Mouse (Mus musculus) hindbrain, embryonic 15.5 days (tissue): Measurements from ENCODE around the gene Acsm2. TPM values are rescaled to one million over a fixed set of nuclear protein-coding genes. Genes with fewer than 3 reads are reported as not detected.
"Not testable (repeated sequence)": the region's sequence is repeated elsewhere in the genome, so short reads cannot be mapped to it uniquely, and the experiment has no call there.

Experiments used
- ATAC-seq: fragments of 200-750 bp; cut with Nextera tagmentation; 2 replicates; pipeline ENCODE4 v1.8.0; 2017; ENCODE audit warnings: low read depth, moderate number of reproducible peaks, moderate TSS enrichment; ENCODE audit not compliant: low FRiP score
- H3K27ac ChIP-seq: fragments of 300-500 bp; sonication (generic); replicated peaks from 2 replicates; pipeline ENCODE4 v1.5.1; 2015; ENCODE audit warnings: mild to moderate bottlenecking, inconsistent platforms
- H3K27me3 ChIP-seq: fragments of 300-500 bp; sonication (generic); 2 replicates; pipeline ENCODE4 v1.6.1; 2015; ENCODE audit warnings: control low read depth, inconsistent platforms
- H3K36me3 ChIP-seq: fragments of 300-500 bp; sonication (generic); 2 replicates; pipeline ENCODE4 v1.6.1; 2015; ENCODE audit warnings: control low read depth, inconsistent platforms
- H3K4me1 ChIP-seq: fragments of 300-500 bp; sonication (generic); replicated peaks from 2 replicates; pipeline ENCODE4 v1.6.1; 2015; ENCODE audit warnings: control low read depth, inconsistent platforms
- H3K4me2 ChIP-seq: fragments of 300-500 bp; sonication (generic); 2 replicates; pipeline ENCODE4 v1.6.1; 2015; ENCODE audit warnings: moderate library complexity, mild to moderate bottlenecking, inconsistent platforms
- H3K4me3 ChIP-seq: fragments of 300-500 bp; sonication (generic); 2 replicates; pipeline ENCODE4 v1.5.1; 2015; ENCODE audit warnings: mild to moderate bottlenecking, inconsistent platforms
- H3K9ac ChIP-seq: fragments of 300-500 bp; sonication (generic); 2 replicates; pipeline ENCODE4 v1.6.1; 2015; ENCODE audit warnings: inconsistent platforms
- H3K9me3 ChIP-seq: fragments of 300-500 bp; sonication (generic); 2 replicates; pipeline ENCODE4 v1.6.1; 2016; ENCODE audit warnings: control low read depth, inconsistent platforms
- WGBS: fragments of 180-500 bp; shearing (Covaris S2); methylation state at CpG from one replicate; pipeline ENCODE4 v1.1.7; 2015; 5-methylcytosine and 5-hydroxymethylcytosine counted together
- polyA plus RNA-seq: library from polyadenylated mRNA; unstranded; fragments of >200 nt; fragmentation: Nextera tagmentation; extraction: Ambion mirVana; gene quantifications from 2 replicates; pipeline ENCODE4 v1.2.1, GENCODE M21; 2015

Acsm2 gene
- polyA plus RNA-seq, 1 experiment from 2014 or later = 0.13 TPM

- H3K9me3 ChIP-seq = no peaks in the 10 kb centered on the region
- no peak overlapping the region for H3K27ac ChIP-seq
- 84% methylated on average over 1 of the region's 1 CpGs for WGBS
- no peak for ATAC-seq
- H3K27me3 ChIP-seq = no peaks in the 10 kb centered on the region
- H3K9ac ChIP-seq = no peak overlapping the region
- H3K4me1 ChIP-seq = no peaks in the 10 kb centered on the region
- no peak overlapping the region for H3K4me2 ChIP-seq
- H3K4me3 ChIP-seq = no peak overlapping the region
- H3K36me3 ChIP-seq = no peaks in the 10 kb centered on the region
Observed at GRCm38 (mm10) chr7:119527135-119527534, 27.0 kb upstream of the Acsm2 start.

- Histone ChIP-seq H3K36me3 (no peaks in the 10 kb centered on the region), H3K9me3 (no peaks in the 10 kb centered on the region), H3K4me1 (no peaks in the 10 kb centered on the region), H3K4me2 (no peak overlapping the region), H3K27me3 (no peaks in the 10 kb centered on the region), H3K27ac (no peak overlapping the region), H3K9ac (no peak overlapping the region), H3K4me3 (no peak overlapping the region)
- no peak for ATAC-seq
- 73% methylated on average over 2 of the region's 2 CpGs for WGBS
Observed at GRCm38 (mm10) chr7:119527548-119527947, 26.6 kb upstream of the Acsm2 start.

- Histone ChIP-seq H3K4me2 (no peak overlapping the region), H3K27me3 (no peaks in the 10 kb centered on the region)
- no peak for ATAC-seq
Observed at GRCm38 (mm10) chr7:119528617-119529016, 25.5 kb upstream of the Acsm2 start.

GRCm38 (mm10) chr7:119532924-119533323 is 21.2 kb upstream of the Acsm2 start:
- Histone ChIP-seq H3K27ac (no peak overlapping the region), H3K9ac (no peak overlapping the region), H3K4me3 (no peak overlapping the region), H3K4me2 (no peak overlapping the region), H3K9me3 (no peaks in the 10 kb centered on the region), H3K27me3 (no peaks in the 10 kb centered on the region), H3K4me1 (no peaks in the 10 kb centered on the region), H3K36me3 (no peaks in the 10 kb centered on the region)
- 67% methylated on average over 1 of the region's 1 CpGs for WGBS
- no peak for ATAC-seq

More at GRCm38 (mm10) chr7:119528617-119529016, 25.5 kb upstream of the Acsm2 start:
- WGBS = 84% methylated on average over 7 of the region's 7 CpGs
- H3K4me3 ChIP-seq = no peak overlapping the region
- no peak overlapping the region for H3K9ac ChIP-seq
- no peak overlapping the region for H3K27ac ChIP-seq
- no peaks in the 10 kb centered on the region for H3K4me1 ChIP-seq
- H3K9me3 ChIP-seq = no peaks in the 10 kb centered on the region
- H3K36me3 ChIP-seq = no peaks in the 10 kb centered on the region

- Histone ChIP-seq H3K4me1 (no peaks in the 10 kb centered on the region), H3K9me3 (no peaks in the 10 kb centered on the region), H3K27me3 (no peaks in the 10 kb centered on the region), H3K9ac (no peak overlapping the region), H3K27ac (no peak overlapping the region), H3K36me3 (no peaks in the 10 kb centered on the region), H3K4me2 (no peak overlapping the region), H3K4me3 (no peak overlapping the region)
- 78% methylated on average over 2 of the region's 2 CpGs for WGBS
- no peak for ATAC-seq
Observed at GRCm38 (mm10) chr7:119534389-119534788, 19.8 kb upstream of the Acsm2 start.

- no peak overlapping the region for H3K9ac ChIP-seq
- H3K4me3 ChIP-seq = no peak overlapping the region
- no peak for ATAC-seq
- H3K4me2 ChIP-seq = no peak overlapping the region
- H3K36me3 ChIP-seq = no peaks in the 10 kb centered on the region
- H3K27me3 ChIP-seq = no peaks in the 10 kb centered on the region
- no peaks in the 10 kb centered on the region for H3K4me1 ChIP-seq
- H3K27ac ChIP-seq = no peak overlapping the region
- H3K9me3 ChIP-seq = no peaks in the 10 kb centered on the region
- WGBS = 77% methylated on average over 2 of the region's 2 CpGs
Observed at GRCm38 (mm10) chr7:119542445-119542844, 11.7 kb upstream of the Acsm2 start.

- no peak overlapping the region for H3K9ac ChIP-seq
- no peaks in the 10 kb centered on the region for H3K9me3 ChIP-seq
- H3K4me1 ChIP-seq = no peaks in the 10 kb centered on the region
- H3K27ac ChIP-seq = no peak overlapping the region
- H3K4me3 ChIP-seq = no peak overlapping the region
- H3K4me2 ChIP-seq = no peak overlapping the region
- ATAC-seq = no peak
- H3K36me3 ChIP-seq = no peaks in the 10 kb centered on the region
- H3K27me3 ChIP-seq = no peaks in the 10 kb centered on the region
Observed at GRCm38 (mm10) chr7:119545572-119545971, 8.6 kb upstream of the Acsm2 start.

GRCm38 (mm10) chr7:119550471-119551222 is 3.5 kb upstream of the Acsm2 start:
- Histone ChIP-seq H3K4me2 (no peak overlapping the region), H3K36me3 (no peaks in the 10 kb centered on the region), H3K27ac (no peak overlapping the region), H3K9ac (no peak overlapping the region), H3K4me3 (no peak overlapping the region), H3K9me3 (no peaks in the 10 kb centered on the region), H3K27me3 (no peaks in the 10 kb centered on the region), H3K4me1 (no peaks in the 10 kb centered on the region)
- ATAC-seq = no peak
- 91% methylated on average over 3 of the region's 3 CpGs for WGBS

- H3K4me2 ChIP-seq = no peak overlapping the region
- H3K9ac ChIP-seq = no peak overlapping the region
- no peaks in the 10 kb centered on the region for H3K27me3 ChIP-seq
- ATAC-seq = no peak
- no peaks in the 10 kb centered on the region for H3K9me3 ChIP-seq
- WGBS = 81% methylated on average over 3 of the region's 3 CpGs
- H3K27ac ChIP-seq = no peak overlapping the region
- no peaks in the 10 kb centered on the region for H3K4me1 ChIP-seq
- no peak overlapping the region for H3K4me3 ChIP-seq
- H3K36me3 ChIP-seq = no peaks in the 10 kb centered on the region
Observed at GRCm38 (mm10) chr7:119559789-119560451, 5.8 kb downstream of the Acsm2 start.

GRCm38 (mm10) chr7:119560452-119560835 is 6.3 kb downstream of the Acsm2 start:
- WGBS = 85% methylated on average over 3 of the region's 3 CpGs
- no peak for ATAC-seq
- Histone ChIP-seq H3K27me3 (no peaks in the 10 kb centered on the region), H3K27ac (no peak overlapping the region), H3K4me3 (no peak overlapping the region), H3K9ac (no peak overlapping the region), H3K4me1 (no peaks in the 10 kb centered on the region), H3K4me2 (no peak overlapping the region), H3K9me3 (no peaks in the 10 kb centered on the region), H3K36me3 (no peaks in the 10 kb centered on the region)

- H3K4me1 ChIP-seq = no peaks in the 10 kb centered on the region
- no peaks in the 10 kb centered on the region for H3K36me3 ChIP-seq
- no peaks in the 10 kb centered on the region for H3K27me3 ChIP-seq
- no peak overlapping the region for H3K4me2 ChIP-seq
- no peak overlapping the region for H3K4me3 ChIP-seq
- ATAC-seq = no peak
- 57% methylated on average over 4 of the region's 4 CpGs for WGBS
- H3K9ac ChIP-seq = no peak overlapping the region
- H3K27ac ChIP-seq = no peak overlapping the region
- H3K9me3 ChIP-seq = no peaks in the 10 kb centered on the region
Observed at GRCm38 (mm10) chr7:119561441-119561840, 7.3 kb downstream of the Acsm2 start.

GRCm38 (mm10) chr7:119562476-119562875 is 8.3 kb downstream of the Acsm2 start:
- WGBS = 91% methylated on average over 2 of the region's 2 CpGs
- not testable (repeated sequence) for H3K4me2 ChIP-seq, H3K4me1 ChIP-seq, H3K9me3 ChIP-seq, H3K36me3 ChIP-seq, H3K27me3 ChIP-seq, ATAC-seq, H3K4me3 ChIP-seq, H3K27ac ChIP-seq, H3K9ac ChIP-seq
